Mouse (Mus musculus) adrenal gland, adult 18-20 months (tissue): ENCODE data around the gene Fam13c. TPM values are rescaled to one million over a fixed set of nuclear protein-coding genes. Genes with fewer than 3 reads are reported as not detected.
A peak's percentile ranks its signal among the peaks of the same experiment; 100 is the strongest.
"Not testable (repeated sequence)": the region's sequence is repeated elsewhere in the genome, so short reads cannot be mapped to it uniquely, and the experiment has no call there.

Source experiments
- DNase-seq, 2 experiments: peaks; one replicate each; pipeline ENCODE4 v3.0.0; 2021 to 2022; ENCODE audit warnings: low spot score in 2 of 2
- long read RNA-seq, 2 experiments: library from polyadenylated mRNA; stranded (forward); transcript quantifications; one replicate each; pipeline ENCODE4 v2.0.0; 2021
- total RNA-seq, 2 experiments: library from RNA; stranded (reverse); gene quantifications; 1 replicate in 1 of 2; 2 replicates in 1 of 2; pipeline ENCODE4 v1.2.3; 2021

Fam13c gene
- total RNA-seq = 10 to 100 TPM; 14.4 to 23.0 TPM
- long read RNA-seq, experiment 1, transcript Fam13c-202 (15 exons, 3,380 nt) = major isoform, 8 of 28 reads
- long read RNA-seq, experiment 1, partial matches to known transcripts = 5 of 28 reads
- long read RNA-seq, experiment 1, other reads (novel, unspliced or antisense) = 8 of 28 reads
- long read RNA-seq, experiment 2, transcript Fam13c-202 (15 exons, 3,380 nt) = major isoform, 6 of 36 reads
- long read RNA-seq, experiment 2, transcript Fam13c-203 (14 exons, 3,310 nt) = minor isoform, 5 of 36 reads
- long read RNA-seq, experiment 2, partial matches to known transcripts = 8 of 36 reads
- long read RNA-seq, experiment 2, other reads (novel, unspliced or antisense) = 13 of 36 reads

DNA sequence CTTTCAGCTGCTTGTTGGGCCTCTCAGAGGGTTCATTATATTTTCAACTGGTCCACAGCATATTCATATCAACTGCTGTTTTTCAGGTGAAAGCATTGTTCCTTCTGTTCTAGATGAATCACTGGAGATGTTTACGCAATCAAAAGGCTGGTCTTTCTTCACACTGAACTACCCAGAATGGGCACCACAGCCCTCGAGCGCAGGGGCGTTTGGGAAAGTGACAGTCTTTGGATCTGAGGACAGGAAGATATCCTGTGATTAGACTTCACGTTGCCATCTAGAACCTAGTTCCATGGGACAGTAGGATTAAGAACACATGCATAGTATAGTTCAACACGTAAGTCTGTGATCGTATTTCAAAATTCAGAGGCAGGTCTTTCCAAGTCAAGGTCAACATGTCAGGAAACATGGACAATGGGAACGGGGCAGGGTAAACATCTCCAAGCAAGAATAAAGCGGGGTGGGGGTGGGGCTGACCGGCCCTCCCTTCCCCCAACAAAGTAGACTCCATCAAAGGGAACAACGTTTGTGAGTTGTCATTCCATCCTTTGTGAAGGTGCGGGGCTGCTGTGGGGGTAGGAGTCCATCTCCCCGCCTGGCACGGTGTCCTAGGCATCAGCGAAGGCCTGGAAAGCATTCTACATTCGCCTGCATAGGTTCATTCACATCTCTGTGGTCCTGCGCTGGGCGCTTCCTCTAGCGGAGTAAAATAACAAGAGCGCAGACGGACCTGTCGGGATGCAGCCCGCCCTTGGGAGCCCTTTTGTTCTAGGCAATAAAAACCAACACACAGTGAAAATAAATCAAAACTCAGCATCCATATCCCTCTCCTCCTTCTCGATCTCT, at the start of gene Fam13c:
Fam13c (plus strand) TSS at position 806 of the 846 bp plus-strand sequence.
- peak in 1 of 2 experiments; percentile 37 for DNase-seq

GRCm38 (mm10) chr10:70395900-70396299, 44.4 kb upstream of the Fam13c start:
- no peak for DNase-seq

- DNase-seq = no peak
Measured at GRCm38 (mm10) chr10:70398224-70398623, 42.1 kb upstream of the Fam13c start.

GRCm38 (mm10) chr10:70402006-70402405, 38.3 kb upstream of the Fam13c start:
- DNase-seq = no peak

DNA sequence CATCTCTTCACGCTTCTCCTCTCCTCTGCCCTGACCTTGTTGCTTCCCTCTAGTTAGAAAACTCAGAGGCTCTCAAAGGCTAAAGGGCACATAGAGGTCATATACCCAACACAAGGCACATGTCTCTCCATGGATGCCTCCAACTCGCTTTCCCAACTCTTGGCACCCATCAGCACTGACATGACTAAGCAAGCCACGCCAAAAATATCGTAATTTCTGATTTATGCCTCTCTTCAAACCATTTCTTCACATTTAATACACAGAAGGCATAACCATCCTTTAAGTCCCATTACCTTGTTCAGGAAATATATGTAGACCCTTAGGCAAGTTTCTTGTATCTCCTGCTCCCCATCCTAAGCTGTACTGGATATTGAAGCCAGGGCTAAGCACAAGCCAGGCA, 37.6 kb upstream of the Fam13c start:
- DNase-seq = no peak

GRCm38 (mm10) chr10:70417811-70418486, 22.3 kb upstream of the Fam13c start:
- DNase-seq = no peak

DNA sequence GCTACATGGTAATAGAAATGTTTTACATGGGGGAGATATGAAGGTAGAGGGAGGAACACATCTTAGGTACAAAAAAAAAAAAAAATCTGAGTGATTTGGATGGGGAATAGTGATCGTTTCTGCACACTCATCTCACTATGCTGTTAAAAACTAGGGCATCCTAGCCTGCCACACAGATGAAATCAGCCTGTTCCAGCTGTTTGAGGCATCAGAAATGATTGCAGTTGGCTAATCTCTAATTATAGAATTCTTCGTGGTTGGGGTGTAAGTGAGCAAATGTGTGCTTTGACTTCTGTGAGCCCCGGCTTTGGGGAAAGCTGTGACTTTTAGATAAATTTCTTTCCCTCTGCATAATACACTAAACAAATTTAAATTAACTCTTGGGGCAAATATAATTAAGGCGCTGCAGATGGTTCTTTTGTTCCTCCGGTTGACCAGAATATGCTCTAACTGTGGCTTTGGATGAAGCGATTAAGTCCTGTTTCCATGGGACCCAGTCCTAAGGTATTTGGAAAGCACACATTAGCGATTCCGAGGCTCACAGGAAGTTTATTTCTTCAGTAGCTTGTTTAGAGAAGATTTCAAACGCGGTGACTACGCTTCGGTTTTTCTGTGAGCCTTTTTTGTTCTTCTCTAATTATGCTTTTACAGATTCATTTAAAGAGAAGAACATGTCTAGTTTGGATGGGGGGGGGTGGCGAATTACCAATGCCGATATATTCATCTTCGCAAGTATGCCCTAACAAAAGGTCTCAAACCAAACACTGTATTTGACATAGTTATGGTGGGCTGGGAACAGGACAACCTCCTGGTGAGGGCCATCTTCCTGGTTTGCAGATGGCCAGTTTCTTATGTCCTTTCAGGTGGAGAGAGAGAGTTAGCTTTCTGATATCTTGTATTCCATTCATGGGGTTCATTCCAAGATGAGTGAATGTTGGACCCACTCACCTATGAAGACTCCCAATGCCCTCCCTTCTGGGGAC, 20.7 kb upstream of the Fam13c start:
- DNase-seq = no peak

DNA sequence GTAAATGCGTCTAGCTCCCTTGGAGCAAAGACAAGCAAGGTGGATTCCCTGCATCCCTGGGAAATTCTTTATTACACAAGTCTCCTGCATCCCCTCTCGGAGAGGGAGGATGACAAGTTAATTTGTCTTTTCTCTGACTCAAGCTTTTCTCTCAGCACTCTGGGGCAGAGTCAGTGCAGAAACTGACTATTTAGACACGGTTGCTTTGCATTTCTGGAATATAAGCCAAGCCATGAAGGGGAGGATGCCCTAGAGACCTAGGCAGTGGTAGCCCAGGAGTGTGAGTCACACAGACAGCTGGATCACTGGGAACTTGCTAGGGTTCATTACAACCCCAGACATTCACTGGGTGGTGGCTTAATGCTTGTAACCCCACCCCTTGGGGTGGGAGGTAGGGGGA, 13.9 kb upstream of the Fam13c start:
- DNase-seq = no peak

GRCm38 (mm10) chr10:70428121-70428662, 12.1 kb upstream of the Fam13c start:
- DNase-seq = no peak

GRCm38 (mm10) chr10:70429341-70429740, 10.9 kb upstream of the Fam13c start:
- no peak for DNase-seq

DNA sequence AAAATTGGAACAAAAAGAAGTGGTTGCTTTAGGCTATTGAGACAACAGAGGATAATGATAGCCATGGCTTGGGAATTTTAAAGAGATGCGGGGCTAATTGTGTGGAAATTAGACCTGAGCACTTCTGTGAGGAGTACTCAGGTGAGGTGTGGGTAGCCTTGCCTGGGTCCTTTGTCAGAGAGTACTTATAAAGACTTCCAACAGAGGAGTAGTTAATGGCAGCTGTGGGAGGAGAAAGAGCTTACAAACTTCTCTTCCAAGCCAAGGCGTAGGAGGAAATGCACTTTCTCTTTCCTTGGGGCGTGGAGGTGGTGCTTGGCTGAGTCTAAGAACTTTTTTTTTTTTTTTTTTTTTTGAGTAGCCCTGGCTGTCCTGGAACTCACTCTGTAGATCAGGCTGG, 6.9 kb upstream of the Fam13c start:
- DNase-seq = no peak

DNA sequence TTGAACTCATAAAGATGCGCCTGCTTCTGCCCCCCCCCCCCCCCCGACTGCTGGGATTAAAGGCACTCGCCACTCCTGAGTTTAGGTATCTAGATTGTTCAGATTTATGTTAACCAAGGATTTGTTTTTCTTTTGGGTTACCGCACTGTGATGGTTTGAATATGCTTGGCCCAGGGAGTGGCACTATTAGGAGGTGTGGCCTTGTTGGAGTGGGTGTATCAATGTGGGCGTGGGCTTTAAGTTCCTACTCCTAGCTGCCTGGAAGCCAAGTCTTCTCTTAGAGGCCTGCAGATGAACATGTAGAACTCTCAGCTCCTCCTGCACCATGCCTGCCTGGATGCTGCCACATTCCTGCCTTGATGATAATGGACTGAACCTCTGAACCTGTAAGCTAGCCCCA, 6.5 kb upstream of the Fam13c start:
- not testable (repeated sequence) for DNase-seq

GRCm38 (mm10) chr10:70436656-70437055, 3.6 kb upstream of the Fam13c start:
- DNase-seq = no peak

DNA sequence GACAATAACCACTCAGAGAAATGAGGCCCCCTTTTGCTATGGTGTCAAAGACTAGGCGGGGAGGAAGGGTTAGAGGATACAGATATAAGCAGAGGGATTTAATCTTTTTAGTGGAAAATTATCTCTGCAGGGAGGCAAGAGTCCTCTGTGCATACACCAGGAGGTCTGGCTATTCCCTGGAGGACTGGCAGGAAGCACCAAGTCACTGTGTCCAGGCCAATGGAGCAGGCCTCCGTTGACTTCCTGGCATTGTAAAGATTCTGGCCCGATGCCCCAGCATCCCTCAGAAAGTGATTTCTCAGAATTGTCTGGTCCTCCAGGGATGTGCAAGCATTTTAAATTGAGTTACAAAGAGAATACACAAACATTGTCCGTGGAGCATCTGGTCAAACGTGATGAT, 3.0 kb upstream of the Fam13c start:
- no peak for DNase-seq

DNA sequence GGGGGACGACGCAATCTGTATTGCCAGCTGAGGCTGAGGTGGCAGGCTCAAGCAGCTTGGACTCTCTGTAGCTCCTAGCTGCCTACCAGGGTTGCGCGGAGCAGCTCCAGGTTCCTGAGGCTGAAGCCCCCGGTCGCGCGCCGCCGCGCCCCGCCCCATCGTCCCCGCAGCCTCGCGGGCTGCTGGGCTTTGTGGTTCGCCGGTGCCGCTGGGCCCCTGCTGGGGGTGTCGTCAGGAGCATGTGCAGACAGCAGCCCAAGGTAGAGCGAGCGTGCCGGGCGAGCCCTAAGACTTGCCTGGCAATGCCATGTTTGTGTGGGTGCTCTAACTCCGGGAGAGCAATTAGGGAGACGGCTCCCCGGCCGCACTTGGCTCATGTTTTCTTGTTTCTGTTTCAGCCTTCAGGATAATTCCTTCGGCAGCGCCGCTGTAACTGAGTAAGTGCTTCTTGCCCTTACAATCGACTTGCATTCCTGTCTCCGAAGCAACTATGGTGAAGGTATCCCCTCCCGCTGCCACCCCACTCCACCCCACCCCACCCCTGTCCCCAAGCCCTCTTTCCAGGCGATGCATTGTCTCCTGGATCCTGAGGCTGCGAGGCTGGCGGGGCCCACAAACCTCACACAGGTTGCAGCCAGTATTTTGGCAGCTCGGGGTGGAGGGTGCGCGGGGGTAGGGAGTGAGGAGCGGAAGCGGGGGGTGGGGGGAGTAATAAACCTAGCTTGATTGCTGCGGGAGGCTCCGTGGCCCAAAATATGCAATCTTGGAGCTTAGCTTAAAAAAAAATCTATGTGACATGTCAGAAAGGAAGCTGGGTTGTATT, 569 bp downstream of the Fam13c start:
- peak; percentile 45 to 62 for DNase-seq

GRCm38 (mm10) chr10:70442156-70442555, 1.9 kb downstream of the Fam13c start:
- no peak for DNase-seq

DNA sequence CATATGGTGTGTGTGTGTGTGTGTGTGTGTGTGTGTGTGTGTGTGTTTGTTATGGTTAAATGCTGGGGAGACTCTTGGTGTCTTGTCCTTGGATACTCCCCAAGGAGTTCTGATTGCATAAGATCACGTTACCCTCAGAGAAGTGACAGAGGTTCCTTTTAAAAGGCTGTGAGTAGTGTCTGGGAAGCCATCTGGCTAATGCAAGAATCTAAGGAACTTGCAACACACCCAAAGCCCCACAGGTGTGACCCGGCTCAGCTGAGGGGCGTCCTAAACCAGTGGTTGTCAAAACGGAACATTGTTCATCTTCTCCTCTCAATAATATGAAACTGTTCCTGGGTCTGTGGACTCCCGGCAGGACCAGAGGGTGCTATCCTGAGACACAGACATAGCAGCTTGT, 2.3 kb downstream of the Fam13c start:
- no peak for DNase-seq

DNA sequence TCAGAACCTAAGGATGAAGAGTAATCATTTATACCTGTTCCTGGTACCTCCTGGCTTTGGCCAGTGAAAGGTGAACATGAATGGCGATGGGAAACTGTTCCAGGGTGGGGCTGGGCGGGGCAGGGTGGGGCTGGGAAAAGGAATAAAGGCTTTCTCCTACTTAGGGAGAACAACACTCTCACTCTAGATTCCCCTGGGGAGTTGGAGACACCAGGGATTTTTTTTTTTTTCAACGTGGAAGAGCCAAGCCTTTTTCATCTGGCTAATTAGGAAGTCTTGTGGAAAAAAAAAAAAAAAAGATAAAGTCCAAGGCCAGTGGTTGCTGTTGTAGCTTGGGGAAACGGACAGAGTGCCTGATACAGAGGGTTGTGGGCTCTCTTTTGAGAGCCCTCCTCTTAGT, 7.5 kb downstream of the Fam13c start:
- DNase-seq = no peak

GRCm38 (mm10) chr10:70449206-70449605, 8.9 kb downstream of the Fam13c start:
- DNase-seq = no peak
